Mouse (Mus musculus): ENCODE measurements at regions not wholly inside any gene's neighbourhood (a gene's known extent, or its start where the extent isn't known, plus 50 kb on each side); places are given as distances from the start of the nearest gene placed in this dataset.

- TF ChIP-seq POLR2A (IDR thresholded peaks at IDR 0.05; ENCODE audit: insufficient read depth, low read length): no peak
- no peak for TF ChIP-seq CTCF (IDR thresholded peaks at IDR 0.05; ENCODE audit: low read depth, low read length)
- TF ChIP-seq EP300 (IDR thresholded peaks at IDR 0.05; ENCODE audit: insufficient read depth, low read depth, low read length): no peak
- Histone ChIP-seq H3K27ac (ENCODE audit: insufficient read depth, low read length) (no peak overlapping the region), H3K4me1 (ENCODE audit: control insufficient read depth, insufficient read depth, low read length) (no peaks in the 10 kb centered on the region), H3K36me3 (ENCODE audit: control insufficient read depth, insufficient read depth, low read length, poor library complexity, severe bottlenecking) (no peaks in the 10 kb centered on the region), H3K9ac (ENCODE audit: low read depth, poor library complexity, severe bottlenecking) (no peak overlapping the region), H3K27me3 (ENCODE audit: control insufficient read depth, insufficient read depth, low read length, poor library complexity, severe bottlenecking) (no peaks in the 10 kb centered on the region), H3K9me3 (replicated peaks; ENCODE audit: control insufficient read depth, insufficient read depth, low read length, poor library complexity, severe bottlenecking) (no peaks in the 10 kb centered on the region), H3K4me3 (ENCODE audit: low read depth, low read length) (no peak overlapping the region)
Measured at GRCm38 (mm10) chr10:37404933-37405332, 266.2 kb upstream of the Marcks start.

- no peak overlapping the region for H3K4me3 ChIP-seq (ENCODE audit: low read depth, low read length)
- H3K4me1 ChIP-seq (ENCODE audit: control insufficient read depth, insufficient read depth, low read length): no peaks in the 10 kb centered on the region
- no peak overlapping the region for H3K9ac ChIP-seq (ENCODE audit: low read depth, poor library complexity, severe bottlenecking)
- H3K36me3 ChIP-seq (ENCODE audit: control insufficient read depth, insufficient read depth, low read length, poor library complexity, severe bottlenecking): no peaks in the 10 kb centered on the region
- no peaks in the 10 kb centered on the region for H3K9me3 ChIP-seq (replicated peaks; ENCODE audit: control insufficient read depth, insufficient read depth, low read length, poor library complexity, severe bottlenecking)
- H3K27ac ChIP-seq (ENCODE audit: insufficient read depth, low read length): no peak overlapping the region
- TF ChIP-seq CTCF (IDR thresholded peaks at IDR 0.05; ENCODE audit: low read depth, low read length): no peak
- no peak for TF ChIP-seq POLR2A (IDR thresholded peaks at IDR 0.05; ENCODE audit: insufficient read depth, low read length)
- no peak for TF ChIP-seq EP300 (IDR thresholded peaks at IDR 0.05; ENCODE audit: insufficient read depth, low read depth, low read length)
- H3K27me3 ChIP-seq (ENCODE audit: control insufficient read depth, insufficient read depth, low read length, poor library complexity, severe bottlenecking): no peaks in the 10 kb centered on the region
Measured at GRCm38 (mm10) chr10:37404407-37404806, 265.7 kb upstream of the Marcks start.

- Histone ChIP-seq H3K36me3 (ENCODE audit: control insufficient read depth, insufficient read depth, low read length, poor library complexity, severe bottlenecking) (no peaks in the 10 kb centered on the region), H3K4me3 (ENCODE audit: low read depth, low read length) (no peak overlapping the region), H3K4me1 (ENCODE audit: control insufficient read depth, insufficient read depth, low read length) (no peaks in the 10 kb centered on the region), H3K9ac (ENCODE audit: low read depth, poor library complexity, severe bottlenecking) (no peak overlapping the region), H3K27ac (ENCODE audit: insufficient read depth, low read length) (no peak overlapping the region), H3K27me3 (ENCODE audit: control insufficient read depth, insufficient read depth, low read length, poor library complexity, severe bottlenecking) (no peaks in the 10 kb centered on the region), H3K9me3 (replicated peaks; ENCODE audit: control insufficient read depth, insufficient read depth, low read length, poor library complexity, severe bottlenecking) (no peaks in the 10 kb centered on the region)
- no peak for TF ChIP-seq POLR2A (IDR thresholded peaks at IDR 0.05; ENCODE audit: insufficient read depth, low read length)
- TF ChIP-seq EP300 (IDR thresholded peaks at IDR 0.05; ENCODE audit: insufficient read depth, low read depth, low read length): no peak
- TF ChIP-seq CTCF (IDR thresholded peaks at IDR 0.05; ENCODE audit: low read depth, low read length): no peak
Measured at GRCm38 (mm10) chr10:37402376-37402775, 263.7 kb upstream of the Marcks start.

- H3K36me3 ChIP-seq (ENCODE audit: control insufficient read depth, insufficient read depth, low read length, poor library complexity, severe bottlenecking): no peaks in the 10 kb centered on the region
- H3K4me1 ChIP-seq (ENCODE audit: control insufficient read depth, insufficient read depth, low read length): no peaks in the 10 kb centered on the region
- no peaks in the 10 kb centered on the region for H3K9me3 ChIP-seq (replicated peaks; ENCODE audit: control insufficient read depth, insufficient read depth, low read length, poor library complexity, severe bottlenecking)
- H3K27ac ChIP-seq (ENCODE audit: insufficient read depth, low read length): no peak overlapping the region
- TF ChIP-seq POLR2A (IDR thresholded peaks at IDR 0.05; ENCODE audit: insufficient read depth, low read length) (no peak), EP300 (IDR thresholded peaks at IDR 0.05; ENCODE audit: insufficient read depth, low read depth, low read length) (no peak), CTCF (IDR thresholded peaks at IDR 0.05; ENCODE audit: low read depth, low read length) (no peak)
- H3K9ac ChIP-seq (ENCODE audit: low read depth, poor library complexity, severe bottlenecking): no peak overlapping the region
- H3K4me3 ChIP-seq (ENCODE audit: low read depth, low read length): no peak overlapping the region
- no peaks in the 10 kb centered on the region for H3K27me3 ChIP-seq (ENCODE audit: control insufficient read depth, insufficient read depth, low read length, poor library complexity, severe bottlenecking)
Measured at GRCm38 (mm10) chr10:37400991-37401390, 262.3 kb upstream of the Marcks start.

GRCm38 (mm10) chr10:37400379-37400778 lies 261.7 kb upstream of the Marcks start:
- H3K9me3 ChIP-seq (replicated peaks; ENCODE audit: control insufficient read depth, insufficient read depth, low read length, poor library complexity, severe bottlenecking): no peaks in the 10 kb centered on the region
- no peak overlapping the region for H3K9ac ChIP-seq (ENCODE audit: low read depth, poor library complexity, severe bottlenecking)

GRCm38 (mm10) chr10:37397271-37397991 lies 258.7 kb upstream of the Marcks start:
- H3K4me1 ChIP-seq (ENCODE audit: control insufficient read depth, insufficient read depth, low read length): no peaks in the 10 kb centered on the region
- no peaks in the 10 kb centered on the region for H3K9me3 ChIP-seq (replicated peaks; ENCODE audit: control insufficient read depth, insufficient read depth, low read length, poor library complexity, severe bottlenecking)
- H3K27me3 ChIP-seq (ENCODE audit: control insufficient read depth, insufficient read depth, low read length, poor library complexity, severe bottlenecking): no peaks in the 10 kb centered on the region
- no peaks in the 10 kb centered on the region for H3K36me3 ChIP-seq (ENCODE audit: control insufficient read depth, insufficient read depth, low read length, poor library complexity, severe bottlenecking)
- H3K9ac ChIP-seq (ENCODE audit: low read depth, poor library complexity, severe bottlenecking): no peak overlapping the region
- TF ChIP-seq POLR2A (IDR thresholded peaks at IDR 0.05; ENCODE audit: insufficient read depth, low read length) (no peak), CTCF (IDR thresholded peaks at IDR 0.05; ENCODE audit: low read depth, low read length) (no peak), EP300 (IDR thresholded peaks at IDR 0.05; ENCODE audit: insufficient read depth, low read depth, low read length) (peak; percentile 74)
- H3K4me3 ChIP-seq (ENCODE audit: low read depth, low read length): peak overlapping the region; percentile 27; the same call in 1 of the 2 replicates
- no peak overlapping the region for H3K27ac ChIP-seq (ENCODE audit: insufficient read depth, low read length)

More at GRCm38 (mm10) chr10:37400379-37400778, 261.7 kb upstream of the Marcks start:
- no peak overlapping the region for H3K27ac ChIP-seq (ENCODE audit: insufficient read depth, low read length)
- no peaks in the 10 kb centered on the region for H3K36me3 ChIP-seq (ENCODE audit: control insufficient read depth, insufficient read depth, low read length, poor library complexity, severe bottlenecking)
- TF ChIP-seq POLR2A (IDR thresholded peaks at IDR 0.05; ENCODE audit: insufficient read depth, low read length): no peak
- TF ChIP-seq CTCF (IDR thresholded peaks at IDR 0.05; ENCODE audit: low read depth, low read length): no peak
- no peak for TF ChIP-seq EP300 (IDR thresholded peaks at IDR 0.05; ENCODE audit: insufficient read depth, low read depth, low read length)
- no peaks in the 10 kb centered on the region for H3K27me3 ChIP-seq (ENCODE audit: control insufficient read depth, insufficient read depth, low read length, poor library complexity, severe bottlenecking)
- no peak overlapping the region for H3K4me3 ChIP-seq (ENCODE audit: low read depth, low read length)
- no peaks in the 10 kb centered on the region for H3K4me1 ChIP-seq (ENCODE audit: control insufficient read depth, insufficient read depth, low read length)

Data from ES-Bruce4 (cell line).